Mouse (Mus musculus): ENCODE measurements around the gene Kcnt2.

GRCm38 (mm10) chr1:140469586-140469985 is 223.6 kb downstream of the Kcnt2 start:
- TF ChIP-seq EP300 (IDR thresholded peaks at IDR 0.05; ENCODE audit: insufficient read depth, low read depth, low read length) (no peak), POLR2A (IDR thresholded peaks at IDR 0.05; ENCODE audit: insufficient read depth, low read depth, low read length) (no peak), CTCF (IDR thresholded peaks at IDR 0.05) (no peak)
